Mouse (Mus musculus) G1E (cell line): Measurements from ENCODE around the gene Mcu.

Experiments
- CTCF ChIP-seq: IDR thresholded peaks from 2 replicates; pipeline ENCODE4 v1.5.1; 2012; ENCODE audit warnings: low read depth, low read length, inconsistent platforms, mixed read lengths
- GATA1 ChIP-seq: IDR thresholded peaks from 2 replicates; pipeline ENCODE4 v1.6.1; 2012; ENCODE audit warnings: borderline replicate concordance, low read length, inconsistent platforms, mixed read lengths
- GATA2 ChIP-seq: IDR thresholded peaks from 2 replicates; pipeline ENCODE4 v1.6.1; 2012; ENCODE audit warnings: low read depth, low read length, inconsistent platforms, borderline replicate concordance
- POLR2AphosphoS5 ChIP-seq: IDR thresholded peaks from 2 replicates; pipeline ENCODE4 v1.6.1; 2012; ENCODE audit warnings: low read depth, low read length, inconsistent platforms; ENCODE audit not compliant: insufficient replicate concordance
- TAL1 ChIP-seq: conservative IDR thresholded peaks from 2 replicates; pipeline ENCODE4 v1.6.1; 2012; ENCODE audit warnings: low read depth, low read length, inconsistent platforms, mixed read lengths

DNA sequence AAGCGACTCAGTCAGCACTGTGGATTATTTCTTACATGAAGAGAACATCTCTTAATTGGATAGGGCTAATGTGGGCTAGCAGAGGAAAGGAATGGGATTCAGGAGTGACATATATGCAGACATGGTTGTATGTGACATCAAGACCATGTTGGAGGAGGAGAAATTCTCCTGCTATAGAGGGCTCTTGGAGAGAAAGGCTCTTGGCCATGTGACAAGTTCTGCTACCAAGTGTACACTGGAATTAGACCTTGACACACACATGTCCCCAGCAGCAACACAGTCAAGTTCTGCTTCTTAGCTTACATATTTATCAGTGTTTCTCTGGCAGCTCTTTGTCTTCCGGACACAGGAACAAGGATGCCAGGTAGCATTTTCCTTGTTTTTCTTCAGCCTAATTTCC is 129.1 kb downstream of the Mcu start:
- TF ChIP-seq CTCF = no peak
- TF ChIP-seq GATA1 = no peak
- no peak for TF ChIP-seq TAL1
- no peak for TF ChIP-seq POLR2AphosphoS5
- TF ChIP-seq GATA2 = no peak
